Mouse (Mus musculus) liver, embryonic 14.5 days (tissue): ENCODE data around the gene Inpp5a. TPM values are rescaled to one million over a fixed set of nuclear protein-coding genes. Genes with fewer than 3 reads are reported as not detected.

ENCODE experiments used
- ATAC-seq: fragments of 200-750 bp; cut with Nextera tagmentation; 2 replicates; pipeline ENCODE4 v1.8.0; 2017; ENCODE audit warnings: moderate number of reproducible peaks, mild to moderate bottlenecking, moderate library complexity; ENCODE audit not compliant: insufficient read depth
- DNase-seq, 3 experiments: peaks; one replicate each; pipeline ENCODE4 v3.0.0-alpha.2; 2012 to 2013; ENCODE audit warnings: low read depth in 3 of 3, low spot score in 3 of 3
- H3K27ac ChIP-seq: fragments of 300-500 bp; sonication (generic); 2 replicates; pipeline ENCODE4 v1.5.1; 2014; ENCODE audit warnings: moderate library complexity, mild to moderate bottlenecking, control low read depth, inconsistent platforms
- H3K27me3 ChIP-seq: fragments of 300-500 bp; sonication (generic); 2 replicates; pipeline ENCODE4 v1.6.1; 2014; ENCODE audit warnings: mild to moderate bottlenecking, low read length, moderate library complexity; ENCODE audit not compliant: control insufficient read depth, insufficient read depth
- H3K36me3 ChIP-seq: fragments of 300-500 bp; sonication (generic); replicated peaks from 2 replicates; pipeline ENCODE4 v1.6.1; 2014; ENCODE audit warnings: low read depth; ENCODE audit not compliant: control insufficient read depth, insufficient read depth
- H3K4me1 ChIP-seq, 2 experiments: fragments of 200-500 bp in 1 of 2; fragments of 300-500 bp in 1 of 2; sonication (generic) in 1 of 2; replicated peaks; 2 replicates each; pipeline ENCODE4 v1.6.1; 2012 to 2014; ENCODE audit warnings: antibody characterized with exemption in 1 of 2, inconsistent platforms in 1 of 2, low read length in 1 of 2; ENCODE audit not compliant: control insufficient read depth in 2 of 2, insufficient read depth in 2 of 2
- H3K4me2 ChIP-seq: fragments of 300-500 bp; sonication (generic); 2 replicates; pipeline ENCODE4 v1.6.1; 2014; ENCODE audit warnings: low read depth, mild to moderate bottlenecking, control low read depth, moderate library complexity
- H3K4me3 ChIP-seq, 2 experiments: fragments of 200-500 bp in 1 of 2; fragments of 300-500 bp in 1 of 2; sonication (generic) in 1 of 2; 2 replicates each; pipeline ENCODE4 v1.5.1; 2012 to 2014; ENCODE audit warnings: low read depth in 2 of 2, low read length in 2 of 2, mild to moderate bottlenecking in 2 of 2, control low read depth in 1 of 2, inconsistent platforms in 1 of 2, moderate library complexity in 1 of 2; ENCODE audit not compliant: insufficient read depth in 1 of 2
- H3K9ac ChIP-seq: fragments of 300-500 bp; sonication (generic); replicated peaks from 2 replicates; pipeline ENCODE4 v1.6.1; 2014; ENCODE audit warnings: mild to moderate bottlenecking, control low read depth, moderate library complexity
- H3K9me3 ChIP-seq: fragments of 300-500 bp; sonication (generic); 2 replicates; pipeline ENCODE4 v1.6.1; 2016; ENCODE audit warnings: low read length, mixed read lengths; ENCODE audit not compliant: control insufficient read depth
- CTCF ChIP-seq: IDR thresholded peaks from 2 replicates; pipeline ENCODE4 v1.5.1; 2016; ENCODE audit warnings: antibody characterized with exemption, low read depth, control low read depth
- EP300 ChIP-seq: IDR thresholded peaks from 2 replicates; pipeline ENCODE4 v1.6.1; 2016; ENCODE audit warnings: antibody characterized with exemption, low read depth
- WGBS: fragments of 180-500 bp; shearing (Covaris S2); extraction: QIAGEN DNeasy Blood & Tissue Kit; methylation state at CpG from one replicate; pipeline ENCODE4 v1.1.7; 2014; ENCODE audit not compliant: insufficient replicate concordance; 5-methylcytosine and 5-hydroxymethylcytosine counted together
- polyA plus RNA-seq, 2 experiments: library from polyadenylated mRNA; depleted of rRNA in 1 of 2; stranded (reverse) in 1 of 2; unstranded in 1 of 2; fragments of >200 nt; fragmentation: Nextera tagmentation in 1 of 2; extraction: Ambion mirVana in 1 of 2; gene quantifications; 2 replicates each; pipeline versions ENCODE4 v1.2.1 to v1.2.3; 2012 to 2014

Inpp5a gene
- polyA plus RNA-seq, 2 experiments, result 2.4 to 3.5 TPM

- H3K4me2 ChIP-seq, result no peak overlapping the region
- H3K36me3 ChIP-seq, result no peaks in the 10 kb centered on the region
- no peaks in the 10 kb centered on the region for H3K9me3 ChIP-seq
- ATAC-seq (no peak), DNase-seq (no peak)
- no peak overlapping the region for H3K9ac ChIP-seq
- H3K27me3 ChIP-seq, result no peaks in the 10 kb centered on the region
- H3K4me3 ChIP-seq, result no peak overlapping the region
- WGBS, result 51% methylated on average over 3 of the region's 3 CpGs
- no peak overlapping the region for H3K27ac ChIP-seq
- no peak for TF ChIP-seq EP300
- TF ChIP-seq CTCF, result no peak
- H3K4me1 ChIP-seq, result no peaks in the 10 kb centered on the region; a peak in 1 of 4 replicates
Measured at GRCm38 (mm10) chr7:139447381-139447780, 58.5 kb downstream of the Inpp5a start.

DNA sequence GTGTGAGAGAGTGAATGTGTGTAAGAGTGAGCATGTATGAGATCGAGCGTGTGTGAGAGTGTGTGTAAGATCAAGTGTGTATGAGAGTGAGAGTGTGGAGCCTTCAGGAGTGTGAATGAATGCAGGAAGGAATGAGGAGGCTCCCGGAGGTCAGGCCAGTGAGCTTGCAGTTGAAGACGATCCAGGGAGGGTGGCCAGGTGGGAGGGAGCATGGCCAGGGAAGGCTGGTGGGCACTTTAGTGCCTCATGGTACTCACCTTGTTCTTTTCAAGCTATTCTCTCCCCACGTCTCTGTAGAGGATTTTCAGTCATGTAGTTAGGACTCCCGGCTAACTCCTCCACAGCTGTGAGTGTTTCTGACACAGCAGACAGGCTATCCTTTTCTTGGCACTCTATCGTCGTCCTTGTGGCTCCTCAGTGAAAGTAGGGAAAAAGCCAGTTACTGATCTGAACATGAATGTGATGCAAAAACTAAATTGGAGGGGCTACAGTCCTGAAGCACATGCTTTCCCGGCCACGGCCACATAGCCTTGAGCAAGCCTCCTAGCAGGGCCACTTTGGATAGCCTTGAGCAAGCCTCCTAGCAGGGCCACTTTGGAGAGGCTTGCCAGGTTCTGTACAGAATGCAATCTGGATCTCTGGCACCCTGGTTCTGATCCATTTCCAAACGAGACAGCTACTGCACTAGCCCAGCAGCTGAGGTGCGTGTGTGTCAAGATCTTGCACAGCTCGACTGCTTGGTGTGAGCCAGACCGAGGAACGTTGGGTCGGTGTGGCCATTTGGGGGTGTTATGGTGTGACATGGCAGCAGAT is 61.5 kb downstream of the Inpp5a start:
- WGBS, result 63% methylated on average over 16 of the region's 16 CpGs
- no peaks in the 10 kb centered on the region; a peak in 1 of 4 replicates for H3K4me1 ChIP-seq
- no peak for ATAC-seq
- TF ChIP-seq CTCF (no peak), EP300 (no peak)
- no peaks in the 10 kb centered on the region for H3K36me3 ChIP-seq
- no peak overlapping the region for H3K4me3 ChIP-seq
- H3K4me2 ChIP-seq, result no peak overlapping the region
- no peak for DNase-seq
- no peak overlapping the region for H3K27ac ChIP-seq
- H3K9ac ChIP-seq, result no peak overlapping the region
- H3K27me3 ChIP-seq, result no peaks in the 10 kb centered on the region
- no peaks in the 10 kb centered on the region for H3K9me3 ChIP-seq

GRCm38 (mm10) chr7:139451711-139452110 is 62.8 kb downstream of the Inpp5a start:
- 62% methylated on average over 5 of the region's 5 CpGs for WGBS

GRCm38 (mm10) chr7:139452199-139452598 is 63.3 kb downstream of the Inpp5a start:
- no peaks in the 10 kb centered on the region for H3K9me3 ChIP-seq
- H3K4me1 ChIP-seq, result no peaks in the 10 kb centered on the region; a peak in 1 of 4 replicates
- H3K27ac ChIP-seq, result no peak overlapping the region
- TF ChIP-seq CTCF, result no peak
- TF ChIP-seq EP300, result no peak
- 40% methylated on average over 2 of the region's 2 CpGs for WGBS
- H3K27me3 ChIP-seq, result no peaks in the 10 kb centered on the region
- no peak overlapping the region for H3K9ac ChIP-seq
- no peaks in the 10 kb centered on the region for H3K36me3 ChIP-seq
- ATAC-seq (no peak), DNase-seq (no peak)
- no peak overlapping the region for H3K4me2 ChIP-seq
- no peak overlapping the region for H3K4me3 ChIP-seq

More at GRCm38 (mm10) chr7:139451711-139452110, 62.8 kb downstream of the Inpp5a start:
- Histone ChIP-seq H3K9me3 (no peaks in the 10 kb centered on the region), H3K27me3 (no peaks in the 10 kb centered on the region), H3K27ac (no peak overlapping the region), H3K9ac (no peak overlapping the region), H3K36me3 (no peaks in the 10 kb centered on the region), H3K4me2 (no peak overlapping the region), H3K4me3 (no peak overlapping the region), H3K4me1 (no peaks in the 10 kb centered on the region; a peak in 1 of 4 replicates)
- DNase-seq, result no peak
- no peak for ATAC-seq
- no peak for TF ChIP-seq CTCF
- TF ChIP-seq EP300, result no peak

DNA sequence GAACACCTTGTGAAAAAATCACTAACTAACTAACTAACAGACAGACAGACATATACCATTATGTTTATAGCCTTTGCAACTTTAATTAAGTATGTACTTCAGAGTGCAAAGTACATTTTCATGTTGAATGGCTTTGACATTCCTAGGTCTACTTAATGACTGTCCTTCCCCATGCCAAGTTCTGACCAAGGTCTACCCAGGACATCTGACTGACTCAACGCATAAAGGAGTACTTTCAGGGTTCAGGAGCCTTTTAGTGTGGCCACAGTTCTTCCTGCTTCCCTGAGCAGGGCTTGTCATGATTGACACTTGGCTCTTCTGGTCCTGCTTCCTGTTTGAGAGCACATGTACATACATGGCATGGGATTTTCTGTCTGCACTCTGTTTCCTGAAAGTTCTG is 64.3 kb downstream of the Inpp5a start:
- no peaks in the 10 kb centered on the region for H3K9me3 ChIP-seq

More for the DNA sequence above, 64.3 kb downstream of the Inpp5a start:
- H3K27ac ChIP-seq, result no peak overlapping the region
- no peak for DNase-seq
- no peak for ATAC-seq
- no peak overlapping the region for H3K4me3 ChIP-seq
- H3K4me1 ChIP-seq, result no peaks in the 10 kb centered on the region; a peak in 1 of 4 replicates
- 4% methylated on average over 1 of the region's 1 CpGs for WGBS
- H3K4me2 ChIP-seq, result no peak overlapping the region
- H3K9ac ChIP-seq, result no peak overlapping the region
- TF ChIP-seq CTCF, result no peak
- no peaks in the 10 kb centered on the region for H3K36me3 ChIP-seq
- H3K27me3 ChIP-seq, result no peaks in the 10 kb centered on the region
